Mouse (Mus musculus) liver, embryonic 14.5 days (tissue): ENCODE results near the gene Eapp.

Source experiments
- CTCF ChIP-seq: IDR thresholded peaks from 2 replicates; pipeline ENCODE4 v1.5.1; 2016; ENCODE audit warnings: antibody characterized with exemption, low read depth, control low read depth
- EP300 ChIP-seq: IDR thresholded peaks from 2 replicates; pipeline ENCODE4 v1.6.1; 2016; ENCODE audit warnings: antibody characterized with exemption, low read depth

GRCm38 (mm10) chr12:54665526-54665925, 30.2 kb downstream of the Eapp start:
- TF ChIP-seq CTCF (no peak), EP300 (no peak)
